Mouse (Mus musculus): ENCODE results near the gene Cx3cr1. TPM values are rescaled to one million over a fixed set of nuclear protein-coding genes. Genes with fewer than 3 reads are reported as not detected.

Cx3cr1 gene
- polyA plus RNA-seq, 1 experiment from 2014 or later: 3.9 TPM

- WGBS: 84% methylated on average over 1 of the region's 1 CpGs
- Histone ChIP-seq H3K27me3 (ENCODE audit: control insufficient read depth, insufficient read depth, low read length) (no peaks in the 10 kb centered on the region), H3K36me3 (ENCODE audit: control insufficient read depth, insufficient read depth, low read length) (peaks cover 17% of the 10 kb centered on the region; the same call in 1 of the 2 replicates), H3K4me1 (replicated peaks; ENCODE audit: control insufficient read depth, insufficient read depth, low read length) (no peaks in the 10 kb centered on the region), H3K4me3 (ENCODE audit: low read depth, low read length) (no peak overlapping the region), H3K27ac (ENCODE audit: low read depth, low read length) (no peak overlapping the region), H3K9ac (ENCODE audit: low read length) (no peak overlapping the region), H3K9me3 (ENCODE audit: control insufficient read depth, low read length) (no peaks in the 10 kb centered on the region), H3K4me2 (ENCODE audit: low read depth, low read length, severe bottlenecking) (no peak overlapping the region)
- no peak for DNase-seq (ENCODE audit: low spot score)
- ATAC-seq (replicated peaks; ENCODE audit: low FRiP score): no peak
Measured at GRCm38 (mm10) chr9:119919858-119920257, 149.8 kb downstream of the Cx3cr1 start.

DNA sequence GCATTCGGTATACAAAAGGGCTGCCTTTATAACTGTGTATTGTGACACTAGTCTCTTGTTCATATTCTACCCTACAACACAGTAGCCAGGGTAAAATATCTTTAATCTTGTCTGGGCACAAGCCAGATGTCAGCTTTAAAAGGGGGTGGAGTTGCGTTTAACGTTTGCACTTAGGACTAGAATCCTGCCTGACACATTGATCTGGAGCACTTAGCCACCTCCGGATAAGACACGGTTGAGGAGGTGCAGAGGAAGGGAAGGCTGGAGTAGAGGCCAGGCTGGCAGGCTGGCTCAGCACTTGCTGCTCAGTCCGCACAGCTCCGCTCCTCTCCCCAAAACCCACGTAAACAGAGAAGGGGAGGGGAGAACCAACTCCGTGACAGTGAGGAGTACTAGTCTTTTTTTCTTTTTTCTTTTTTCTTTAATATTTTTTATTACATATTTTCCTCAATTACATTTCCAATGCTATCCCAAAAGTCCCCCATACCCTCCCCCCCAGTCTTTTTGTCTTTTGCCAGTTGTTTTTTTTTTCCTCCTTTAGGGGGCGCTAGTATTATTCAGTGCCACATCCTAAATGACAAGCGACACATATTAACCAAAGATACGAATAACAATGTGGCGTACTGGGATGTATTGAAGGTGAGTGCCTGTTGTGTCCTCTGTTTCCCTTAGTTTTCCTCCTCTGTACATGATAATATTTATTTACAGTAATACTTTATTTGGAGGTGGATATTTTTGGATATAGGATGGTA lies 156.4 kb downstream of the Cx3cr1 start:
- peaks cover 16% of the 10 kb centered on the region; the same call in 1 of the 2 replicates for H3K36me3 ChIP-seq (ENCODE audit: control insufficient read depth, insufficient read depth, low read length)
- H3K9me3 ChIP-seq (ENCODE audit: control insufficient read depth, low read length): no peaks in the 10 kb centered on the region
- ATAC-seq (replicated peaks; ENCODE audit: low FRiP score) (no peak), DNase-seq (ENCODE audit: low spot score) (no peak)
- H3K27me3 ChIP-seq (ENCODE audit: control insufficient read depth, insufficient read depth, low read length): no peaks in the 10 kb centered on the region
- H3K9ac ChIP-seq (ENCODE audit: low read length): no peak overlapping the region
- no peak overlapping the region for H3K4me3 ChIP-seq (ENCODE audit: low read depth, low read length)
- H3K4me1 ChIP-seq (replicated peaks; ENCODE audit: control insufficient read depth, insufficient read depth, low read length): no peaks in the 10 kb centered on the region
- no peak overlapping the region for H3K4me2 ChIP-seq (ENCODE audit: low read depth, low read length, severe bottlenecking)
- 79% methylated on average over 12 of the region's 13 CpGs for WGBS
- H3K27ac ChIP-seq (ENCODE audit: low read depth, low read length): no peak overlapping the region

GRCm38 (mm10) chr9:119909931-119910330 lies 159.7 kb downstream of the Cx3cr1 start:
- Histone ChIP-seq H3K9ac (ENCODE audit: low read length) (no peak overlapping the region), H3K4me1 (replicated peaks; ENCODE audit: control insufficient read depth, insufficient read depth, low read length) (no peaks in the 10 kb centered on the region), H3K9me3 (ENCODE audit: control insufficient read depth, low read length) (no peaks in the 10 kb centered on the region), H3K4me3 (ENCODE audit: low read depth, low read length) (no peak overlapping the region), H3K27ac (ENCODE audit: low read depth, low read length) (no peak overlapping the region), H3K4me2 (ENCODE audit: low read depth, low read length, severe bottlenecking) (no peak overlapping the region), H3K36me3 (ENCODE audit: control insufficient read depth, insufficient read depth, low read length) (peaks cover 22% of the 10 kb centered on the region; the same call in 1 of the 2 replicates), H3K27me3 (ENCODE audit: control insufficient read depth, insufficient read depth, low read length) (no peaks in the 10 kb centered on the region)
- DNase-seq (ENCODE audit: low spot score) (no peak), ATAC-seq (replicated peaks; ENCODE audit: low FRiP score) (no peak)
- 89% methylated on average over 3 of the region's 3 CpGs for WGBS

GRCm38 (mm10) chr9:119908708-119909107 lies 161.0 kb downstream of the Cx3cr1 start:
- Histone ChIP-seq H3K4me3 (ENCODE audit: low read depth, low read length) (no peak overlapping the region), H3K9me3 (ENCODE audit: control insufficient read depth, low read length) (no peaks in the 10 kb centered on the region), H3K4me2 (ENCODE audit: low read depth, low read length, severe bottlenecking) (no peak overlapping the region), H3K4me1 (replicated peaks; ENCODE audit: control insufficient read depth, insufficient read depth, low read length) (no peaks in the 10 kb centered on the region), H3K9ac (ENCODE audit: low read length) (no peak overlapping the region), H3K27ac (ENCODE audit: low read depth, low read length) (no peak overlapping the region), H3K36me3 (ENCODE audit: control insufficient read depth, insufficient read depth, low read length) (peaks cover 22% of the 10 kb centered on the region; the same call in 1 of the 2 replicates), H3K27me3 (ENCODE audit: control insufficient read depth, insufficient read depth, low read length) (no peaks in the 10 kb centered on the region)
- DNase-seq (ENCODE audit: low spot score) (no peak), ATAC-seq (replicated peaks; ENCODE audit: low FRiP score) (no peak)
- WGBS: 99% methylated on average over 3 of the region's 3 CpGs

- Histone ChIP-seq H3K27ac (ENCODE audit: low read depth, low read length) (no peak overlapping the region), H3K27me3 (ENCODE audit: control insufficient read depth, insufficient read depth, low read length) (no peaks in the 10 kb centered on the region), H3K36me3 (ENCODE audit: control insufficient read depth, insufficient read depth, low read length) (peaks cover 9% of the 10 kb centered on the region; the same call in 1 of the 2 replicates), H3K4me3 (ENCODE audit: low read depth, low read length) (no peak overlapping the region), H3K9me3 (ENCODE audit: control insufficient read depth, low read length) (no peaks in the 10 kb centered on the region), H3K4me2 (ENCODE audit: low read depth, low read length, severe bottlenecking) (no peak overlapping the region), H3K4me1 (replicated peaks; ENCODE audit: control insufficient read depth, insufficient read depth, low read length) (no peaks in the 10 kb centered on the region), H3K9ac (ENCODE audit: low read length) (no peak overlapping the region)
- ATAC-seq (replicated peaks; ENCODE audit: low FRiP score): no peak
- 84% methylated on average over 12 of the region's 12 CpGs for whole genome bisulfite sequencing
- DNase-seq (ENCODE audit: low spot score): no peak
Measured at GRCm38 (mm10) chr9:119902410-119903151, 167.1 kb downstream of the Cx3cr1 start.

- no peaks in the 10 kb centered on the region for H3K36me3 ChIP-seq (ENCODE audit: control insufficient read depth, insufficient read depth, low read length)
- ATAC-seq (replicated peaks; ENCODE audit: low FRiP score) (no peak), DNase-seq (ENCODE audit: low spot score) (no peak)
- 89% methylated on average over 2 of the region's 2 CpGs for WGBS
- no peak overlapping the region for H3K4me3 ChIP-seq (ENCODE audit: low read depth, low read length)
- no peak overlapping the region for H3K4me2 ChIP-seq (ENCODE audit: low read depth, low read length, severe bottlenecking)
- H3K4me1 ChIP-seq (replicated peaks; ENCODE audit: control insufficient read depth, insufficient read depth, low read length): peaks cover 6% of the 10 kb centered on the region
- no peaks in the 10 kb centered on the region for H3K27me3 ChIP-seq (ENCODE audit: control insufficient read depth, insufficient read depth, low read length)
- no peak overlapping the region for H3K9ac ChIP-seq (ENCODE audit: low read length)
- H3K27ac ChIP-seq (ENCODE audit: low read depth, low read length): no peak overlapping the region
- no peaks in the 10 kb centered on the region for H3K9me3 ChIP-seq (ENCODE audit: control insufficient read depth, low read length)
Measured at GRCm38 (mm10) chr9:119899446-119899845, 170.2 kb downstream of the Cx3cr1 start.

DNA sequence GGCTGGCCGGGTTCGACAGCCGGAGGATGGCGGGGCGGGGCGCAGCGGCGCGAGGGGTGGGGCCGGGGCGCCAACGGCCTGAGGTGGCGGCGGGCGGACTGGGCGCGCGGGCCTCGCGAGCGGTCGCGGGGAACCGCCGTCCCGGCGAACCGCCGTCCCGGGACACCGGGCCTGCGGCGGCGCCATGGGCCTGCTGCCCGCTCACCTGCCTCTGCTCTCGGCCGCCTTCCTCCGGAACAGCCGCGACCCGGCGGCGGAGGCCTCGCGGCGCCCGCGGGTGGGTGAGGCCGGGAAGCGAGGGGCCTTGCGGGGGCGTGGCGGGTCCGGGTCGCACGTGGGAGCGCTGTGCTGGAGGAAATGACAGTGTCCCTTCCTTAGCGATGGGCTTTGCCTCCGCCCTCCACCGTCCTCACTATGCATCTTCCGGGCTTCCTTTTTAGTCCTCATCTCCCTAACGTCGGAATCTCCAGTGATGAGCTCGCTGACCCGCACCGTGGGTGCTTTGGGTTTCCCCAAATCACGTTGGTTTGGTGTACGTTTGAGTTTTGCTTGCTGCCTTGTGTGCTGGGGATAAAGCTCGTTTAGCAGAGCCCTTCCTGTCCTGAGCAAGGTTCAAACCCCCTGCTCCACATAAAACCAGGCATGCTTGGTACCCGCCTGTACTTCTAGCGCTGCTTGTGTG lies 174.5 kb downstream of the Cx3cr1 start:
- H3K9me3 ChIP-seq (ENCODE audit: control insufficient read depth, low read length): no peaks in the 10 kb centered on the region
- H3K36me3 ChIP-seq (ENCODE audit: control insufficient read depth, insufficient read depth, low read length): no peaks in the 10 kb centered on the region
- peak overlapping the region; percentile 95 for H3K4me3 ChIP-seq (ENCODE audit: low read depth, low read length)
- peak overlapping the region; percentile 82 for H3K4me2 ChIP-seq (ENCODE audit: low read depth, low read length, severe bottlenecking)
- peak overlapping the region; percentile 75; the same call in 1 of the 2 replicates for H3K27ac ChIP-seq (ENCODE audit: low read depth, low read length)
- H3K27me3 ChIP-seq (ENCODE audit: control insufficient read depth, insufficient read depth, low read length): no peaks in the 10 kb centered on the region
- WGBS: 2% methylated on average over 28 of the region's 71 CpGs
- peak overlapping the region; percentile 82 for H3K9ac ChIP-seq (ENCODE audit: low read length)
- peaks cover 6% of the 10 kb centered on the region for H3K4me1 ChIP-seq (replicated peaks; ENCODE audit: control insufficient read depth, insufficient read depth, low read length)
- no peak for DNase-seq (ENCODE audit: low spot score)
- peak; percentile 66 for ATAC-seq (replicated peaks; ENCODE audit: low FRiP score)

- 3% methylated on average over 34 of the region's 34 CpGs for WGBS
Measured at GRCm38 (mm10) chr9:119894339-119895009, 175.2 kb downstream of the Cx3cr1 start, which contains the start of gene Wdr48. Gene Wdr48, plus strand, starts transcription at chr9:119894878.

More at GRCm38 (mm10) chr9:119894339-119895009, 175.2 kb downstream of the Cx3cr1 start, which contains the start of gene Wdr48:
- peak; percentile 98 for ATAC-seq (replicated peaks; ENCODE audit: low FRiP score)
- peak within 1 kb of the TSS; percentile 82 for H3K9ac ChIP-seq (ENCODE audit: low read length)
- H3K27ac ChIP-seq (ENCODE audit: low read depth, low read length): peak within 1 kb of the TSS; percentile 75
- peak within 1 kb of the TSS; percentile 95 for H3K4me3 ChIP-seq (ENCODE audit: low read depth, low read length)
- H3K4me2 ChIP-seq (ENCODE audit: low read depth, low read length, severe bottlenecking): peak within 1 kb of the TSS; percentile 82
- no peaks in the 10 kb centered on the region for H3K27me3 ChIP-seq (ENCODE audit: control insufficient read depth, insufficient read depth, low read length)
- no peaks in the 10 kb centered on the region for H3K36me3 ChIP-seq (ENCODE audit: control insufficient read depth, insufficient read depth, low read length)
- peak; percentile 98 for DNase-seq (ENCODE audit: low spot score)
- no peaks in the 10 kb centered on the region for H3K9me3 ChIP-seq (ENCODE audit: control insufficient read depth, low read length)
- peaks cover 11% of the 10 kb centered on the region for H3K4me1 ChIP-seq (replicated peaks; ENCODE audit: control insufficient read depth, insufficient read depth, low read length)
